Mouse (Mus musculus) liver, postnatal 0 days (tissue): Measurements from ENCODE around the gene Gm37240. TPM values are rescaled to one million over a fixed set of nuclear protein-coding genes. Genes with fewer than 3 reads are reported as not detected.

Experiments
- ATAC-seq: fragments of 200-750 bp; cut with Nextera tagmentation; 2 replicates; pipeline ENCODE4 v1.8.0; 2017; ENCODE audit warnings: mild to moderate bottlenecking, moderate library complexity
- DNase-seq: peaks from one replicate; pipeline ENCODE4 v3.0.0-alpha.2; 2016
- H3K27ac ChIP-seq: fragments of 300-500 bp; sonication (generic); 2 replicates; pipeline ENCODE4 v1.5.1; 2014; ENCODE audit warnings: antibody characterized with exemption, moderate library complexity, mild to moderate bottlenecking, low read depth
- H3K27me3 ChIP-seq: fragments of 300-500 bp; sonication (generic); 2 replicates; pipeline ENCODE4 v1.6.1; 2014; ENCODE audit warnings: low read length, control low read depth, mixed read lengths; ENCODE audit not compliant: insufficient read depth
- H3K36me3 ChIP-seq: fragments of 300-500 bp; sonication (generic); replicated peaks from 2 replicates; pipeline ENCODE4 v1.6.1; 2014; ENCODE audit warnings: mild to moderate bottlenecking, control low read depth, low read length, moderate library complexity, mixed read lengths; ENCODE audit not compliant: insufficient read depth
- H3K4me1 ChIP-seq: fragments of 300-500 bp; sonication (generic); 2 replicates; pipeline ENCODE4 v1.6.1; 2014; ENCODE audit warnings: antibody characterized with exemption, mild to moderate bottlenecking, control low read depth; ENCODE audit not compliant: insufficient read depth
- H3K4me2 ChIP-seq: fragments of 300-500 bp; sonication (generic); 2 replicates; pipeline ENCODE4 v1.6.1; 2014; ENCODE audit warnings: low read depth, mild to moderate bottlenecking, low read length, moderate library complexity, mixed read lengths
- H3K4me3 ChIP-seq: fragments of 300-500 bp; sonication (generic); 2 replicates; pipeline ENCODE4 v1.5.1; 2014; ENCODE audit warnings: low read depth, low read length
- H3K9ac ChIP-seq: fragments of 300-500 bp; sonication (generic); replicated peaks from 2 replicates; pipeline ENCODE4 v1.6.1; 2014; ENCODE audit warnings: mild to moderate bottlenecking, moderate library complexity
- H3K9me3 ChIP-seq: fragments of 300-500 bp; sonication (generic); 2 replicates; pipeline ENCODE4 v1.6.1; 2016; ENCODE audit warnings: mild to moderate bottlenecking, control low read depth, low read length, mixed read lengths
- CTCF ChIP-seq: sonication (generic); IDR thresholded peaks from 2 replicates; pipeline ENCODE4 v1.5.1; 2016; ENCODE audit warnings: antibody characterized with exemption, low read depth
- EP300 ChIP-seq: IDR thresholded peaks from 2 replicates; pipeline ENCODE4 v1.6.1; 2016; ENCODE audit warnings: antibody characterized with exemption, low read depth, mild to moderate bottlenecking
- WGBS: fragments of 180-500 bp; shearing (Covaris S2); extraction: QIAGEN DNeasy Blood & Tissue Kit; methylation state at CpG from one replicate; pipeline ENCODE4 v1.1.7; 2014; ENCODE audit not compliant: insufficient replicate concordance; 5-methylcytosine and 5-hydroxymethylcytosine counted together
- polyA plus RNA-seq: library from polyadenylated mRNA; unstranded; fragments of >200 nt; fragmentation: Nextera tagmentation; extraction: Ambion mirVana; gene quantifications from 2 replicates; pipeline ENCODE4 v1.2.1, GENCODE M21; 2015

Gm37240 gene
- polyA plus RNA-seq, 1 experiment from 2014 or later, result 0.72 TPM

DNA sequence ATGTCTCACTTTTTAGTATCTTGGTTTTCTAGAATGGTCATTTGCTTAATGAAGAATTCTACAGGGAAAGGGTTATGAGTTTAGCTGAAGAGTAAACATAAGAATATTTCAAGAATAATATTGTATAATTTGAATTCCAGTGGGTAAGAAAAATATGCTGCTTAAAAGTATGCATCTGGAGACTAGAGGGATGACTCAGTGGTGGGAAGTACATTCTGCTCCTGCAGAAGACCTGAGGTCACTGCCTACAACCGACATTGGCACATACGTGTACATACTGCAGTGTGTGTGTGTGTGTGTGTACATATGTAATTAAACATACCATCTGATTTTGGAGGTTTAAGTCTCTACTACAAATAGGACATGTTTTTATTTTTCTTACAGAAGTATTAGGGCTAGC is 251.7 kb downstream of the Gm37240 start:
- Histone ChIP-seq H3K27me3 (no peaks in the 10 kb centered on the region), H3K4me3 (no peak overlapping the region)

DNA sequence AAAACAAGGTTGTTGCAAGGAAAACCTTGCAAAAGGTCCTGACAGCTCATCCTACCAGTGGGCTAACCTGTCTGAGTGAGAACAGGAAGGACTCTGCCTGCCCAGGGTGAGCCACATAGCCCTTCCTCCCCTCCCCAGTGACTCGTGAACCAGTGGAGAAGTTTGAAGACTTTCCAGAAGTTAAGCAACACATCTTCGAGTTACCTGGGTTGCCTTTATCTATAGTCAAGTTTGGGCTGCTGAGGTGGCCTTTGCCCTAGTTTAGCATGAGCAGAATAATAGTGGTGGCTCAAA is 252.2 kb downstream of the Gm37240 start:
- no peak for ATAC-seq
- H3K36me3 ChIP-seq, result 0 out of 2 replicates have a peak, but pooled peaks cover 7% of the 10 kb centered on the region
- H3K27me3 ChIP-seq, result no peaks in the 10 kb centered on the region
- no peak overlapping the region for H3K27ac ChIP-seq
- no peak for DNase-seq
- no peak overlapping the region for H3K4me2 ChIP-seq
- H3K9ac ChIP-seq, result no peak overlapping the region
- no peaks in the 10 kb centered on the region for H3K4me1 ChIP-seq
- 48% methylated on average over 2 of the region's 2 CpGs for WGBS
- TF ChIP-seq CTCF, result no peak
- TF ChIP-seq EP300, result no peak
- H3K4me3 ChIP-seq, result no peak overlapping the region
- H3K9me3 ChIP-seq, result no peaks in the 10 kb centered on the region

More for the DNA sequence above, 251.7 kb downstream of the Gm37240 start:
- 78% methylated on average over 2 of the region's 2 CpGs for WGBS
- Histone ChIP-seq H3K36me3 (0 out of 2 replicates have a peak, but pooled peaks cover 7% of the 10 kb centered on the region), H3K27ac (no peak overlapping the region), H3K4me1 (no peaks in the 10 kb centered on the region), H3K9me3 (no peaks in the 10 kb centered on the region), H3K4me2 (no peak overlapping the region), H3K9ac (no peak overlapping the region)
- no peak for ATAC-seq
- DNase-seq, result no peak
- TF ChIP-seq CTCF (no peak), EP300 (no peak)

DNA sequence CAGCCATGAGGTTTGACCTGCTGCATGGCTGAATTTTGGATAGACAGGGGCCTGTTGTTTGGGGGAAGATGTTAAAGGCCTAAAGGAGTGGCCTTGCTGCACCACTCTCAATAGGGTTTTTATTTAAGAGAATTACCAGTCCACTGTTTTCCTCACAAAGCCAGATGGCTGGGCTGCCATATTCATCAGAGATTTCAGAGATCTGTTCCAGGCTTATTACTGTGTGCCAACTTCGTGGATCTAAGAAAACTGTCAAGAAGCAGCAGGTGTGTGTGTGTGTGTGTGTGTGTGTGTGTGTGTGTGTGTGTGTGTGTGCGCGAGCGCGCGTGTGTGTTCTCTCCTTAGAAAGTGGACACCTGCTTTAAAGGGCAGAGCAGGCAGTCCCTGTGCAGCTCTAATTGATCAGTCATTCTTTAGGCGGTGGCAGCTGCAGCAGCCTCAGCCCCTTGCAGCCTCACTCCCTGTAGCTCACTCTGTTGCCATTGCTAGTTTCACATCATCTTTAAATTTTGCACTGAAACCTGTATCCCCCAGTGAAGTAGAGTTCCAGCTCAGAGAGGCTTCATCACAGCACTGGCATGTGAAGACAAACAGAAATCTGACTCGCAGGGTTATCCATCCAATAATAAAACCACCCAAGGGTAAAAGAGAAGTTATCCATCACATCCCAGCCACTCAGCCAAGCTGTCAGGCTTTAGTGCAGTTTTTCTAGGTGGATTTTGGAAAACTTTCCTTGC is 252.8 kb downstream of the Gm37240 start:
- H3K4me2 ChIP-seq, result no peak overlapping the region
- H3K4me1 ChIP-seq, result no peaks in the 10 kb centered on the region
- WGBS, result 87% methylated on average over 8 of the region's 8 CpGs
- DNase-seq, result no peak
- no peak overlapping the region for H3K9ac ChIP-seq
- ATAC-seq, result no peak
- no peak overlapping the region for H3K27ac ChIP-seq
- H3K4me3 ChIP-seq, result no peak overlapping the region
- H3K27me3 ChIP-seq, result no peaks in the 10 kb centered on the region
- no peaks in the 10 kb centered on the region for H3K9me3 ChIP-seq
- peaks cover 7% of the 10 kb centered on the region; the same call in 1 of the 2 replicates for H3K36me3 ChIP-seq
- TF ChIP-seq EP300 (no peak), CTCF (no peak)

DNA sequence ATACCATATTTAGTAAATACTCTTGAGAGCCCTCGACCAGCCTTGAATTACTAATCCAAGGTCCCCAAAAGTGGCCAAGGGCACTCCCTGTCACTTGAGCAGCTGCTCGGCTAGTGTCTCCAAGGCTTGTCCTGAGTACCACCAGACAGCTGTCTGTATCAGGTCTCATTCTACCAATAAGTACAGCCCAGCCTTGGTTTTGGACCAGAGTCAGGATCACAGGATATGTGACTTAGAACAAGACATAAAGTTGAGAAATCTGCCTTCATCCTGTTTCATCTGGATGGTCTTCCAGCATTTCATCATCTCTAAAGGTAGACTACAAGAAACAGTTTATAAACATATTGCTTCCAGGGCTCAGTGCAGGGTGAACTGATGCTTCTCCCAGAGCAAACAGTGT is 253.6 kb downstream of the Gm37240 start:
- Histone ChIP-seq H3K27me3 (no peaks in the 10 kb centered on the region), H3K9me3 (no peaks in the 10 kb centered on the region), H3K9ac (no peak overlapping the region), H3K4me2 (no peak overlapping the region), H3K27ac (no peak overlapping the region), H3K36me3 (peaks cover 7% of the 10 kb centered on the region; the same call in 1 of the 2 replicates), H3K4me1 (no peaks in the 10 kb centered on the region), H3K4me3 (no peak overlapping the region)
- no peak for TF ChIP-seq CTCF
- no peak for TF ChIP-seq EP300
- 70% methylated on average over 2 of the region's 2 CpGs for WGBS
- DNase-seq (no peak), ATAC-seq (no peak)

DNA sequence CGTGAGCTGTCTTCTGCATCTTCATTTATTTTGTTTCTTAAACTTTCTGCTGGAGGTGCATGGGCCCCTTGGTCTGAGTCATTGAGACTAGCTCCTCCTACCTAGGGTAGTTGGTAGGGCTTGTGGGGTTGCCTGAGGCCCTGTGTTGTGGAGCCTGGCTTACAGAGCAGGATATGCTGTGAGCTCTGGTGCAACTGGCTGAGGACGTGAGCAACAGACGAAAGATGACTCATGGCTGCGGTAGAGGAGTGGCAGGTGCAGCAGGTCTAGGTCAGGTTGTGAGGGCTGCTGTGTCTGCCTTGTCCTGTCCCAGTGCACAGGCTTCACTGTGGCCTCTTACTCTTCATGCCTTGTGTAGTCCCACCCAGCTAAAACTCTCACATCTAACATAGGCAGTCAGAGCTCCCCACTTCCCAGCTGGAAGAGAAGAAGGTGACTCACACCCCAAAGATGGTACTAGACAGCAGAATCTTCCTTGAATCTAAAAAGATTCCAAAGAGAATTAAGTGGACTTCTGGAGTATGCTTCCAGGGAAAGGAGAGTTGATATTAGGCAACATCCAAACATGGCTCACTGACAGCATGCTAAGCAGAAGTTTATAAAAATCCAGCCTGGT is 257.3 kb downstream of the Gm37240 start:
- ATAC-seq (no peak), DNase-seq (no peak)
- 88% methylated on average over 4 of the region's 4 CpGs for whole genome bisulfite sequencing
- no peak overlapping the region for H3K4me3 ChIP-seq
- H3K27ac ChIP-seq, result no peak overlapping the region
- no peaks in the 10 kb centered on the region for H3K9me3 ChIP-seq
- no peak overlapping the region for H3K9ac ChIP-seq
- H3K4me1 ChIP-seq, result no peaks in the 10 kb centered on the region
- no peaks in the 10 kb centered on the region for H3K27me3 ChIP-seq
- no peak overlapping the region for H3K4me2 ChIP-seq
- TF ChIP-seq EP300, result no peak
- TF ChIP-seq CTCF, result no peak
- no peaks in the 10 kb centered on the region; the same call in 1 of the 2 replicates for H3K36me3 ChIP-seq

DNA sequence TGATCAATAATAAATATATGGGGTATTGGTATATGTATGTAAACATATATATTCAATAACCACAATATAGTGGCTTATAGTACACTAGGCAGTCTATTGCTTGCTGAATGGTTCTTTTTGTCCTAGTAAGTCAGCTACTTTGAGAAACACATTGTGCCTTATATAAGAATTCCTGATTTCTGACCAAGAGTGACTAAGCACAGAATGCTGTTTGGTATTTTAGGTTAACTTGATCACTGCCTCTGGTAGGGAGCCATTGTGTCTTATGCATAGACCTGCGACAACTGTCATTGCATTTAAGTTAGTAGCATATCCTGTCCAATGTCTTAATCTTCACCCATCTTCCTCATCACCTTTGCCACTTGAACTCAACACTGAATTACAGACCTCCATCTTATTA is 267.6 kb downstream of the Gm37240 start:
- H3K9me3 ChIP-seq, result no peaks in the 10 kb centered on the region
- H3K27me3 ChIP-seq, result no peaks in the 10 kb centered on the region
- 88% methylated on average over 1 of the region's 1 CpGs for WGBS
- no peak for DNase-seq
- H3K4me2 ChIP-seq, result no peak overlapping the region
- TF ChIP-seq CTCF, result no peak
- TF ChIP-seq EP300, result no peak
- H3K4me1 ChIP-seq, result no peaks in the 10 kb centered on the region
- H3K27ac ChIP-seq, result no peak overlapping the region
- no peak for ATAC-seq
- no peak overlapping the region for H3K4me3 ChIP-seq
- H3K36me3 ChIP-seq, result peaks cover 14% of the 10 kb centered on the region
- no peak overlapping the region for H3K9ac ChIP-seq
